ENCODE assay signal across 8 mouse cellular contexts in the genomic region with DNA sequence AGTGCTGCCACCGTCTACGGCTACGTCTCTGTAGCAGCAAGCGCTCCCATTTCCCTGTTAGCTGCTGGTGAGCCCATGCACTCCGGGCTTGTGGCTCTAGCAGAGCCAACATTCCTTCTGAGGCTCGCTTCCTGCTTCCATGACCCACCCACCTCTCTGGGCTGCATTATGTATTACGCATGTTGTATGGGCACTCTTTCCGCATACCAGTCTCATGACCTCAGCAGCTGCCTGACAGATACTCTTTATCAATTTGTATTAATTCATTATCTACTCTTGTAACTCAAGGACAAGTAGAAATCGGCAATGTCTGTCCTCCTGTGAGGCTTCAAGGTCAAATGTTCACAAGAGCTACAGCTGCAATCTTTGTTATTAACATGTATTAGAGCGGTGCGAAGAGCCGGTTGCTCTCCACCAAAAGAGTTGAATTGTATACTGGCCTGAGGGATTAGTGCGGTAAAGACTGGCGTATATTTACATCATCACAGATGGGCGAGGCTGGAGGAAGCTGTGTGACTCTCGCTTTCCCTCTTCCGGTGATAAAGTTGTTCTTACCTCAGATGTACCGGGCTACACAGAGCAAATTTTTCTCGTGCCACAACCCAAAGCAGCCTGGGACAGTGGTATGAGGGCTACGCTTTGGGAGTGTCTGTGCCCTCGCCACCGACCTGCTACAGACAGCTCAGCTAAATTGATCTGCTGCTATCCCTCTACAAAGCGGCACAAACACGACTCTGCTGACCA.
DNase-seq lines count a peak whose midpoint lies in the region; ATAC-seq lines count a peak whose summit lies in the region.

No protein-coding gene starts in this region.

- no peaks in the 10 kb centered on the region for H3K9me3 ChIP-seq in liver, embryonic 16.5 days (replicated peaks; ENCODE audit: control insufficient read depth, low read length)

- H3K4me2 ChIP-seq in liver, embryonic 16.5 days (ENCODE audit: low read depth, low read length): peak overlapping the region; percentile 36

- ATAC-seq in inflammation-experienced regulatory T-cells, adult 6 months: peak; percentile 23
- ATAC-seq in liver, embryonic 16.5 days (ENCODE audit: low read depth): peak; percentile 25; the same call in 1 of the 2 replicates

- 0 out of 2 replicates have a peak overlapping the region, but pooled peaks have one; percentile 1 for H3K4me3 ChIP-seq in liver, embryonic 16.5 days (ENCODE audit: low read depth, low read length)

- H3K4me1 ChIP-seq in liver, embryonic 16.5 days (ENCODE audit: control insufficient read depth, low read depth, low read length): peaks cover 2% of the 10 kb centered on the region; the same call in 1 of the 2 replicates

- 45% methylated on average over 24 of the region's 24 CpGs for WGBS in liver, embryonic 16.5 days (ENCODE audit: insufficient replicate concordance)

- H3K36me3 ChIP-seq in liver, embryonic 16.5 days (ENCODE audit: control insufficient read depth, insufficient read depth): no peaks in the 10 kb centered on the region

- peak; percentile 18 to 32 for DNase-seq in CD8-positive naive resting alpha-beta T cell, adult 2 months (ENCODE audit: low read depth in 2 of 2, low spot score in 2 of 2)
- DNase-seq in adrenal gland, postnatal 14 days: peak; percentile 67
- peak; percentile 53 for DNase-seq in gastrocnemius, postnatal 10 days
- DNase-seq in natural killer cell, adult 2 months (ENCODE audit: low spot score in 2 of 2): peak; percentile 49 to 68
- no peak for DNase-seq in layer of hippocampus, adult 18-20 months (ENCODE audit: low spot score in 2 of 2)
- no peak for DNase-seq in adipocyte (ENCODE audit: low spot score)

- peak overlapping the region; percentile 36; the same call in 1 of the 2 replicates for H3K27ac ChIP-seq in liver, embryonic 16.5 days (ENCODE audit: low read length)

- H3K9ac ChIP-seq in liver, embryonic 16.5 days (ENCODE audit: low read depth, low read length): no peak overlapping the region

- H3K27me3 ChIP-seq in liver, embryonic 16.5 days (ENCODE audit: control insufficient read depth, insufficient read depth, low read depth, low read length): no peaks in the 10 kb centered on the region

Comparison
In these comparisons a context has a peak if more than half of its experiments do, and no peak if none do; other contexts are left out.
1. DNase-seq: peak in CD8-positive naive resting alpha-beta T cell, adult 2 months (2 of 2), adrenal gland, postnatal 14 days (single experiment), gastrocnemius, postnatal 10 days (single experiment) and natural killer cell, adult 2 months (2 of 2); none in layer of hippocampus, adult 18-20 months (0 of 2) and adipocyte (single experiment).